Mouse (Mus musculus): ENCODE data around the gene Apela. TPM values are rescaled to one million over a fixed set of nuclear protein-coding genes. Genes with fewer than 3 reads are reported as not detected.

Gene Apela
- total and polyA plus RNA-seq, 2 experiments from 2014 or later, result 0.64 TPM; not detected in 1

GRCm38 (mm10) chr8:65033056-65033455 lies 4.1 kb downstream of the Apela start:
- TF ChIP-seq CTCF (IDR thresholded peaks at IDR 0.05), result no peak

GRCm38 (mm10) chr8:65032107-65032506 lies 5.0 kb downstream of the Apela start:
- no peak overlapping the region for H3K9ac ChIP-seq (replicated peaks; ENCODE audit: low read length, poor library complexity, severe bottlenecking)
- H3K4me1 ChIP-seq (ENCODE audit: insufficient read depth, low read length), result no peaks in the 10 kb centered on the region
- TF ChIP-seq CTCF (IDR thresholded peaks at IDR 0.05), result no peak
- no peaks in the 10 kb centered on the region for H3K9me3 ChIP-seq (ENCODE audit: low read length)
- H3K4me2 ChIP-seq (ENCODE audit: low read depth, low read length, poor library complexity, severe bottlenecking), result no peak overlapping the region
- ATAC-seq (ENCODE audit: low FRiP score), result no peak
- no peaks in the 10 kb centered on the region for H3K36me3 ChIP-seq (ENCODE audit: insufficient read depth, low read length)
- no peak overlapping the region for H3K4me3 ChIP-seq (ENCODE audit: low read depth, low read length)
- H3K27me3 ChIP-seq (ENCODE audit: insufficient read depth, low read length), result no peaks in the 10 kb centered on the region
- no peak for DNase-seq (ENCODE audit: low spot score)
- H3K27ac ChIP-seq (ENCODE audit: low read depth, low read length), result no peak overlapping the region
- WGBS, result 90% methylated on average over 1 of the region's 1 CpGs

More at GRCm38 (mm10) chr8:65033056-65033455, 4.1 kb downstream of the Apela start:
- Histone ChIP-seq H3K36me3 (ENCODE audit: insufficient read depth, low read length) (no peaks in the 10 kb centered on the region), H3K4me2 (ENCODE audit: low read depth, low read length, poor library complexity, severe bottlenecking) (no peak overlapping the region), H3K4me3 (ENCODE audit: low read depth, low read length) (no peak overlapping the region), H3K9me3 (ENCODE audit: low read length) (no peaks in the 10 kb centered on the region), H3K27ac (ENCODE audit: low read depth, low read length) (no peak overlapping the region), H3K27me3 (ENCODE audit: insufficient read depth, low read length) (no peaks in the 10 kb centered on the region), H3K9ac (replicated peaks; ENCODE audit: low read length, poor library complexity, severe bottlenecking) (no peak overlapping the region), H3K4me1 (ENCODE audit: insufficient read depth, low read length) (no peaks in the 10 kb centered on the region)
- ATAC-seq (ENCODE audit: low FRiP score) (no peak), DNase-seq (ENCODE audit: low spot score) (no peak)
- 88% methylated on average over 13 of the region's 13 CpGs for WGBS

- no peaks in the 10 kb centered on the region for H3K27me3 ChIP-seq (ENCODE audit: insufficient read depth, low read length)
- WGBS, result 79% methylated on average over 4 of the region's 4 CpGs
- H3K36me3 ChIP-seq (ENCODE audit: insufficient read depth, low read length), result no peaks in the 10 kb centered on the region
- H3K4me2 ChIP-seq (ENCODE audit: low read depth, low read length, poor library complexity, severe bottlenecking), result no peak overlapping the region
- H3K9ac ChIP-seq (replicated peaks; ENCODE audit: low read length, poor library complexity, severe bottlenecking), result no peak overlapping the region
- H3K4me1 ChIP-seq (ENCODE audit: insufficient read depth, low read length), result no peaks in the 10 kb centered on the region
- DNase-seq (ENCODE audit: low spot score) (no peak), ATAC-seq (ENCODE audit: low FRiP score) (no peak)
- no peak overlapping the region for H3K27ac ChIP-seq (ENCODE audit: low read depth, low read length)
- H3K4me3 ChIP-seq (ENCODE audit: low read depth, low read length), result no peak overlapping the region
- no peak for TF ChIP-seq CTCF (IDR thresholded peaks at IDR 0.05)
- no peaks in the 10 kb centered on the region for H3K9me3 ChIP-seq (ENCODE audit: low read length)
Measured at GRCm38 (mm10) chr8:65030735-65031485, 6.2 kb downstream of the Apela start.

GRCm38 (mm10) chr8:65029776-65030175 lies 7.4 kb downstream of the Apela start:
- H3K27me3 ChIP-seq (ENCODE audit: insufficient read depth, low read length), result no peaks in the 10 kb centered on the region
- no peaks in the 10 kb centered on the region for H3K9me3 ChIP-seq (ENCODE audit: low read length)
- 87% methylated on average over 4 of the region's 4 CpGs for WGBS
- no peak for ATAC-seq (ENCODE audit: low FRiP score)
- no peaks in the 10 kb centered on the region for H3K36me3 ChIP-seq (ENCODE audit: insufficient read depth, low read length)
- no peak for TF ChIP-seq CTCF (IDR thresholded peaks at IDR 0.05)
- DNase-seq (ENCODE audit: low spot score), result no peak
- H3K4me2 ChIP-seq (ENCODE audit: low read depth, low read length, poor library complexity, severe bottlenecking), result no peak overlapping the region
- H3K4me1 ChIP-seq (ENCODE audit: insufficient read depth, low read length), result no peaks in the 10 kb centered on the region
- H3K27ac ChIP-seq (ENCODE audit: low read depth, low read length), result no peak overlapping the region
- no peak overlapping the region for H3K4me3 ChIP-seq (ENCODE audit: low read depth, low read length)
- no peak overlapping the region for H3K9ac ChIP-seq (replicated peaks; ENCODE audit: low read length, poor library complexity, severe bottlenecking)

GRCm38 (mm10) chr8:65028959-65029686 lies 8.0 kb downstream of the Apela start:
- Histone ChIP-seq H3K4me1 (ENCODE audit: insufficient read depth, low read length) (no peaks in the 10 kb centered on the region), H3K9me3 (ENCODE audit: low read length) (no peaks in the 10 kb centered on the region), H3K4me3 (ENCODE audit: low read depth, low read length) (no peak overlapping the region), H3K36me3 (ENCODE audit: insufficient read depth, low read length) (no peaks in the 10 kb centered on the region), H3K4me2 (ENCODE audit: low read depth, low read length, poor library complexity, severe bottlenecking) (no peak overlapping the region), H3K27me3 (ENCODE audit: insufficient read depth, low read length) (no peaks in the 10 kb centered on the region), H3K27ac (ENCODE audit: low read depth, low read length) (no peak overlapping the region), H3K9ac (replicated peaks; ENCODE audit: low read length, poor library complexity, severe bottlenecking) (no peak overlapping the region)
- no peak for ATAC-seq (ENCODE audit: low FRiP score)
- no peak for TF ChIP-seq CTCF (IDR thresholded peaks at IDR 0.05)
- DNase-seq (ENCODE audit: low spot score), result no peak
- WGBS, result 69% methylated on average over 12 of the region's 12 CpGs

- ATAC-seq (ENCODE audit: low FRiP score), result no peak
- Histone ChIP-seq H3K27ac (ENCODE audit: low read depth, low read length) (no peak overlapping the region), H3K9ac (replicated peaks; ENCODE audit: low read length, poor library complexity, severe bottlenecking) (no peak overlapping the region), H3K4me3 (ENCODE audit: low read depth, low read length) (no peak overlapping the region), H3K4me1 (ENCODE audit: insufficient read depth, low read length) (no peaks in the 10 kb centered on the region), H3K27me3 (ENCODE audit: insufficient read depth, low read length) (no peaks in the 10 kb centered on the region), H3K4me2 (ENCODE audit: low read depth, low read length, poor library complexity, severe bottlenecking) (no peak overlapping the region), H3K36me3 (ENCODE audit: insufficient read depth, low read length) (no peaks in the 10 kb centered on the region), H3K9me3 (ENCODE audit: low read length) (no peaks in the 10 kb centered on the region)
- peak; percentile 43 for DNase-seq (ENCODE audit: low spot score)
- 51% methylated on average over 8 of the region's 8 CpGs for WGBS
- peak; percentile 83 for TF ChIP-seq CTCF (IDR thresholded peaks at IDR 0.05)
Measured at GRCm38 (mm10) chr8:65022485-65022884, 14.7 kb downstream of the Apela start.
